Mouse (Mus musculus): ENCODE measurements at regions not wholly inside any gene's neighbourhood (a gene's known extent, or its start where the extent isn't known, plus 50 kb on each side); places are given as distances from the start of the nearest gene placed in this dataset.

DNA sequence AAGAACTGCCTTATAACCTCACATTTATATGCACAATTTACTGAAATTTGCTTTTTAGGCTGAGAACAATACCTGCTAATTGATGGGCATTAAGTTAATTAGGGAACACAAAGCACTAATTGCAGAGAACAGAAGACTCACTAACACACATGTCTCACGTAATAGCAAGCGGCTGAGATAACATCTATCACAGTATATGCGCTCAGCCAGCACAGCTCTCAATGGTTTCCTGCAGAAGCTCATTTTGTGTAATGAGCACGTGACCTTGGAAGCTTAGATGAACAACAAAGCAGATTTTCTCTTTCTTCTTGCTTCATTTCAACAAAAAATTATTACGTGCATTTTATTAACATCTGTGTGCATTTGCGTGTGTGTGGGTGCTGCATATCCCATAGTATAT, 111.2 kb upstream of the Adgrl3 start:
- Histone ChIP-seq H3K79me2 (replicated peaks; ENCODE audit: control insufficient read depth, extremely low read depth, insufficient read depth, poor library complexity, severe bottlenecking) (no peaks in the 10 kb centered on the region), H3K4me3 (replicated peaks in 1 of 3; ENCODE audit: low read depth in 2 of 3, low read length in 2 of 3, poor library complexity in 1 of 3) (no peak overlapping the region), H3K4me1 (ENCODE audit: control insufficient read depth in 1 of 2, insufficient read depth in 2 of 2) (no peaks in the 10 kb centered on the region), H3K9ac (ENCODE audit: insufficient read depth, low read depth) (no peak overlapping the region), H3K9me3 (replicated peaks; ENCODE audit: low read length) (no peaks in the 10 kb centered on the region), H3K27me3 (replicated peaks) (no peaks in the 10 kb centered on the region), H3K4me2 (ENCODE audit: insufficient read depth, low read depth, poor library complexity, severe bottlenecking) (no peak overlapping the region), H3K36me3 (replicated peaks in 1 of 2; ENCODE audit: control insufficient read depth in 1 of 2, insufficient read depth in 1 of 2, low read length in 1 of 2) (no peaks in the 10 kb centered on the region), H3K27ac (ENCODE audit: insufficient read depth, low read depth) (no peak overlapping the region)
- DNase-seq (ENCODE audit: extremely low read depth), result no peak
- TF ChIP-seq MEF2A (IDR thresholded peaks at IDR 0.05; ENCODE audit: borderline replicate concordance, low read depth, low read length), result no peak
- no peak for TF ChIP-seq E2F4 (IDR thresholded peaks at IDR 0.05; ENCODE audit: insufficient replicate concordance, low read depth, low read length)
- TF ChIP-seq MXI1 (IDR thresholded peaks at IDR 0.05; ENCODE audit: low read depth, low read length), result no peak
- no peak for TF ChIP-seq JUND (conservative IDR thresholded peaks at IDR 0.05; ENCODE audit: low read depth, low read length)
- no peak for TF ChIP-seq MAZ (IDR thresholded peaks at IDR 0.05; ENCODE audit: low read depth, low read length)
- TF ChIP-seq BHLHE40 (IDR thresholded peaks at IDR 0.05; ENCODE audit: low read depth, low read length), result no peak
- no peak for TF ChIP-seq CTCF (conservative IDR thresholded peaks at IDR 0.05 in 1 of 2, IDR thresholded peaks at IDR 0.05 in 1 of 2; ENCODE audit: low read depth in 2 of 2, low read length in 2 of 2)
- no peak for TF ChIP-seq CHD2 (IDR thresholded peaks at IDR 0.05; ENCODE audit: low read length)
- no peak for TF ChIP-seq IRF4 (IDR thresholded peaks at IDR 0.05; ENCODE audit: low read depth, low read length)
- no peak for TF ChIP-seq MAFK (IDR thresholded peaks at IDR 0.05; ENCODE audit: insufficient replicate concordance, low read length)
- TF ChIP-seq KAT2A (IDR thresholded peaks at IDR 0.05; ENCODE audit: insufficient replicate concordance, low read length), result no peak
- no peak for TF ChIP-seq MYC (IDR thresholded peaks at IDR 0.05; ENCODE audit: low read depth, low read length)
- no peak for TF ChIP-seq TBP (conservative IDR thresholded peaks at IDR 0.05; ENCODE audit: low read depth, low read length)
- no peak for TF ChIP-seq RCOR1 (conservative IDR thresholded peaks at IDR 0.05; ENCODE audit: low read depth, low read length)
- no peak for TF ChIP-seq NRF1 (IDR thresholded peaks at IDR 0.05; ENCODE audit: low read depth, low read length)
- dilution Hi-C loops (cut with MboI; ENCODE audit: extremely low pct_ligation_motif_present, extremely low pct_unique_long_range_greater_than_20kb, low sequenced_read_pairs) (no loop called here), in situ Hi-C loops (cut with MboI; ENCODE audit: low pct_ligation_motif_present, low pct_unique_long_range_greater_than_20kb, low sequenced_read_pairs) (no loop called here)

DNA sequence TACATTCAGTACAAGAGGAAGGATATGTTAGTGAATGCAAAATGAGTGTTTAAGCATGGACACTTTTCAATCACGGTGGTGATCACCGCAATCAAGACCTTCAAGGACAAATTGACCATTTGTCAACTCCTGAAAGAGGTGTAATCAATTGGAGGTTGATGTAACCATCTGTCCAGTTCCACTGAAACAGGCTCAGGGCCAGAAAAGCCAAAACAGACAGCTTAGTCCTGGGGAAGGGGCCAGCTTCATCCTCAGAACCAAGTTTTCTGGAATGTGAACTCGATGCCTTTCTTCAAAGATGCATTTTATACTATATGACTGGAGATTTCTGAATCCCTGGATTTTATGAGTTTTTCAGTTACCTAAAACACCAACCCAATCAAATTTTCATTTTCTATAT, 81.1 kb upstream of the Adgrl3 start:
- TF ChIP-seq CHD1 (IDR thresholded peaks at IDR 0.05; ENCODE audit: low read depth, low read length) (no peak), JUN (IDR thresholded peaks at IDR 0.05; ENCODE audit: insufficient read depth, low read depth, low read length) (no peak), GABPA (IDR thresholded peaks at IDR 0.05; ENCODE audit: insufficient replicate concordance, low read depth, low read length) (no peak), BHLHE40 (IDR thresholded peaks at IDR 0.05; ENCODE audit: low read depth, low read length) (no peak), ZNF384 (IDR thresholded peaks at IDR 0.05; ENCODE audit: low read depth, low read length) (no peak), MXI1 (IDR thresholded peaks at IDR 0.05; ENCODE audit: low read depth, low read length) (no peak), MEF2A (IDR thresholded peaks at IDR 0.05; ENCODE audit: borderline replicate concordance, low read depth, low read length) (no peak), POLR2A (IDR thresholded peaks at IDR 0.05; ENCODE audit: low read depth, low read length) (no peak), PAX5 (IDR thresholded peaks at IDR 0.05; ENCODE audit: low read length) (no peak), USF2 (conservative IDR thresholded peaks at IDR 0.05; ENCODE audit: low read depth, low read length) (no peak), ELF1 (IDR thresholded peaks at IDR 0.05; ENCODE audit: low read depth, low read length) (no peak), USF1 (IDR thresholded peaks at IDR 0.05; ENCODE audit: low read depth, low read length) (no peak), E2F4 (IDR thresholded peaks at IDR 0.05; ENCODE audit: insufficient replicate concordance, low read depth, low read length) (no peak), RAD21 (IDR thresholded peaks at IDR 0.05; ENCODE audit: low read depth, low read length) (no peak), JUND (conservative IDR thresholded peaks at IDR 0.05; ENCODE audit: low read depth, low read length) (no peak), CHD2 (IDR thresholded peaks at IDR 0.05; ENCODE audit: low read length) (no peak)
- no peaks in the 10 kb centered on the region for H3K9me3 ChIP-seq (replicated peaks; ENCODE audit: low read length)
- in situ Hi-C loops (cut with MboI; ENCODE audit: low pct_ligation_motif_present, low pct_unique_long_range_greater_than_20kb, low sequenced_read_pairs), result no loop called here

More for the DNA sequence above, 81.1 kb upstream of the Adgrl3 start:
- no peak overlapping the region for H3K27ac ChIP-seq (ENCODE audit: insufficient read depth, low read depth)
- dilution Hi-C loops (cut with MboI; ENCODE audit: extremely low pct_ligation_motif_present, extremely low pct_unique_long_range_greater_than_20kb, low sequenced_read_pairs), result no loop called here
- no peak overlapping the region for H3K4me2 ChIP-seq (ENCODE audit: insufficient read depth, low read depth, poor library complexity, severe bottlenecking)
- H3K9ac ChIP-seq (ENCODE audit: insufficient read depth, low read depth), result no peak overlapping the region
- H3K4me3 ChIP-seq (replicated peaks in 1 of 3; ENCODE audit: low read depth in 2 of 3, low read length in 2 of 3, poor library complexity in 1 of 3), result no peak overlapping the region
- no peaks in the 10 kb centered on the region for H3K27me3 ChIP-seq (replicated peaks)
- no peaks in the 10 kb centered on the region for H3K36me3 ChIP-seq (replicated peaks in 1 of 2; ENCODE audit: control insufficient read depth in 1 of 2, insufficient read depth in 1 of 2, low read length in 1 of 2)
- no peaks in the 10 kb centered on the region for H3K4me1 ChIP-seq (ENCODE audit: control insufficient read depth in 1 of 2, insufficient read depth in 2 of 2)
- no peak for DNase-seq (ENCODE audit: extremely low read depth)
- H3K79me2 ChIP-seq (replicated peaks; ENCODE audit: control insufficient read depth, extremely low read depth, insufficient read depth, poor library complexity, severe bottlenecking), result no peaks in the 10 kb centered on the region

All from CH12.LX (cell line).